ENCODE assay signal across 25 mouse cellular contexts in the genomic region with DNA sequence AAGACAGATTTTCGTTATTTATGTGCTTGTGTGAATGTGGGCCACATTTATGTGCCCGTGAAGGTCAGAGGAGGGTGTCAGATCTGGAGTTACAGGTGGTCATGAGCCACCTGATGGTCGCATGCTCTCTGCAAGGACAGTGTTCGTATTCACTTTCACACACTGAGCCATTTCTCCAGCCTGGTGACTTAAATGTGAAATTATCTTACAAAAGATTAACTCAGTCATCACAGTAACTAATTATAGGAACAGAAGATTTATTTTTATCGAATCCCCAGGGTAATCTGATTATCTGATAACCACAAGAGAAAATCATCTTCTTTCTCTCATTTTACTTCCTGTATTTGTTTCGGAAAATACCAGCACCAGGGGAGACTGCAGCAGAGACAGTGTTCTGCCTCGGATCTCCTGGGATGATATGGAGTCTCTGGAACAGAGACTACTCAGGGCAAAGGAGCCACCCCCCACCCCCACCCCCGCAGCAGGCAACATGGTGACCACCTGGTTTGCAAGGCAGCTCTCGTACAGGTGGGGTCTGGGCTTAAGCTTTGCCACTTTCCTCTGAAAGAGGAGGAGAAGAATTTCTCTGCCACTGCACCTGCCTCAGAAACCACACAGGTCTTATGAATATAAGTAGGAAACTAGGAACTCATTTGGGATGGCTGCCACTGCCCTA. TPM values are rescaled to one million over a fixed set of nuclear protein-coding genes. Genes with fewer than 3 reads are reported as not detected.
A peak's percentile ranks its signal among the peaks of the same experiment; 100 is the strongest.
DNase-seq lines count a peak whose midpoint lies in the region.
"Had no signal": no experiment of that assay in that cellular context is flagged by ENCODE, and none has a peak within 500 bp of the region (broad histone marks: within the 10 kb centered on the region; RNA-seq: fewer than 3 reads in every experiment).

No protein-coding gene starts in this region.

- 75% methylated on average over 9 of the region's 9 CpGs for WGBS in heart, embryonic 10.5 days
- 86% methylated on average over 9 of the region's 9 CpGs for WGBS in hindbrain, embryonic 10.5 days

- no peaks in the 10 kb centered on the region for H3K27me3 ChIP-seq in heart, embryonic 10.5 days (ENCODE audit: insufficient read depth, poor library complexity, severe bottlenecking)
- no peaks in the 10 kb centered on the region for H3K27me3 ChIP-seq in hindbrain, embryonic 10.5 days (ENCODE audit: insufficient read depth, poor library complexity, severe bottlenecking)
- H3K27me3 ChIP-seq: embryonic facial prominence, embryonic 13.5 days; forebrain, embryonic 12.5 days; forebrain, embryonic 15.5 days; hindbrain, embryonic 12.5 days; hindbrain, embryonic 15.5 days; intestine, embryonic 15.5 days had no signal

- DNase-seq in heart, embryonic 10.5 days (ENCODE audit: low spot score): no peak
- no peak for DNase-seq in heart, postnatal 10 days
- DNase-seq in A20 (ENCODE audit: low read depth, low spot score): peak; percentile 50
- peak; percentile 40 for DNase-seq in induced T-regulatory cell, adult 2 months (ENCODE audit: low read depth)
- no peak for DNase-seq in hindbrain, embryonic 10.5 days (ENCODE audit: low spot score)
- no peak for DNase-seq in T-cell, adult 2 months (ENCODE audit: low spot score)
- DNase-seq: adrenal gland, adult 2 months; adrenal gland, postnatal 25 days; cerebellum, adult 11-12 months; cerebellum, adult 8-10 months; cerebellum, postnatal 10 days; cerebellum, postnatal 36 days; embryo, embryonic 11 days; gastrocnemius, postnatal 25 days; heart, postnatal 4 days; kidney, adult 11 months had no signal

- H3K27ac ChIP-seq in heart, embryonic 10.5 days: peak overlapping the region; percentile 62; the same call in 1 of the 2 replicates
- H3K27ac ChIP-seq in hindbrain, embryonic 10.5 days: no peak overlapping the region
- H3K27ac ChIP-seq: embryonic facial prominence, embryonic 10.5 days; embryonic facial prominence, embryonic 13.5 days; forebrain, embryonic 12.5 days; forebrain, embryonic 15.5 days; heart, adult 2 months; hindbrain, embryonic 12.5 days; hindbrain, embryonic 15.5 days; intestine, embryonic 15.5 days had no signal

- no peaks in the 10 kb centered on the region for H3K9me3 ChIP-seq in heart, embryonic 10.5 days
- H3K9me3 ChIP-seq in hindbrain, embryonic 10.5 days: no peaks in the 10 kb centered on the region
- H3K9me3 ChIP-seq: embryonic facial prominence, embryonic 10.5 days; embryonic facial prominence, embryonic 13.5 days; forebrain, embryonic 12.5 days; forebrain, embryonic 15.5 days; hindbrain, embryonic 12.5 days; hindbrain, embryonic 15.5 days; intestine, embryonic 15.5 days had no signal

- intact Hi-C loops in heart, postnatal 10 days (cut with DNase I): loop anchor here (5.0 kb wide), 1 partner anchor 71 kb away; a partner anchor contains a TSS

- H3K36me3 ChIP-seq in heart, embryonic 10.5 days: peaks cover 4% of the 10 kb centered on the region; the same call in 1 of the 2 replicates
- H3K36me3 ChIP-seq in hindbrain, embryonic 10.5 days: peaks cover 1% of the 10 kb centered on the region; the same call in 1 of the 2 replicates
- H3K36me3 ChIP-seq: forebrain, embryonic 12.5 days; forebrain, embryonic 15.5 days; hindbrain, embryonic 12.5 days; hindbrain, embryonic 15.5 days; intestine, embryonic 15.5 days had no signal

- no peak overlapping the region for H3K4me3 ChIP-seq in heart, embryonic 10.5 days
- no peak overlapping the region for H3K4me3 ChIP-seq in hindbrain, embryonic 10.5 days
- H3K4me3 ChIP-seq: embryonic facial prominence, embryonic 10.5 days; embryonic facial prominence, embryonic 13.5 days; erythroblast, embryonic 14.5 days; forebrain, embryonic 12.5 days; forebrain, embryonic 15.5 days; heart, adult 2 months; hindbrain, embryonic 12.5 days; hindbrain, embryonic 15.5 days; intestine, embryonic 15.5 days had no signal

- H3K4me1 ChIP-seq in heart, embryonic 10.5 days: peaks cover 40% of the 10 kb centered on the region
- H3K4me1 ChIP-seq in hindbrain, embryonic 10.5 days (replicated peaks): peaks cover 7% of the 10 kb centered on the region; the same call in 1 of the 2 replicates
- H3K4me1 ChIP-seq: embryonic facial prominence, embryonic 10.5 days; embryonic facial prominence, embryonic 13.5 days; forebrain, embryonic 12.5 days; forebrain, embryonic 15.5 days; hindbrain, embryonic 12.5 days; hindbrain, embryonic 15.5 days had no signal

RNA-seq across cellular contexts. Expression of a gene that starts 42.5 kb away (rescaled TPM):
- 104 and 110 TPM in 2 replicates for polyA plus RNA-seq in heart, embryonic 10.5 days (2016; fragmentation: Nextera tagmentation; extraction: Ambion mirVana)
- 100 to 1,000 TPM; 165 to 171 TPM for total RNA-seq in heart, postnatal 10 days (2021)
- 115 and 157 TPM in 2 replicates for polyA plus RNA-seq in hindbrain, embryonic 10.5 days (2016; fragmentation: Nextera tagmentation; extraction: Ambion mirVana)

Comparison
In these comparisons a context has a peak if more than half of its experiments do, and no peak if none do; other contexts are left out.
1. DNase-seq: peak in A20 (single experiment) and induced T-regulatory cell, adult 2 months (single experiment); none in heart, embryonic 10.5 days (single experiment), heart, postnatal 10 days (0 of 2), hindbrain, embryonic 10.5 days (single experiment) and T-cell, adult 2 months (single experiment).